Mouse (Mus musculus) spleen, adult 2 months (tissue): Measurements from ENCODE around the gene Tmem53.

ENCODE experiments used
- CTCF ChIP-seq: fragments of 200-500 bp; IDR thresholded peaks from 2 replicates; pipeline ENCODE4 v1.5.1; 2011; ENCODE audit warnings: mild to moderate bottlenecking, inconsistent platforms; ENCODE audit not compliant: insufficient read depth, insufficient read length, insufficient replicate concordance; ENCODE audit errors: extremely low read depth
- POLR2A ChIP-seq: fragments of 200-500 bp; IDR thresholded peaks from 2 replicates; pipeline ENCODE4 v1.6.1; 2011; ENCODE audit warnings: low read depth, low read length, inconsistent platforms

DNA sequence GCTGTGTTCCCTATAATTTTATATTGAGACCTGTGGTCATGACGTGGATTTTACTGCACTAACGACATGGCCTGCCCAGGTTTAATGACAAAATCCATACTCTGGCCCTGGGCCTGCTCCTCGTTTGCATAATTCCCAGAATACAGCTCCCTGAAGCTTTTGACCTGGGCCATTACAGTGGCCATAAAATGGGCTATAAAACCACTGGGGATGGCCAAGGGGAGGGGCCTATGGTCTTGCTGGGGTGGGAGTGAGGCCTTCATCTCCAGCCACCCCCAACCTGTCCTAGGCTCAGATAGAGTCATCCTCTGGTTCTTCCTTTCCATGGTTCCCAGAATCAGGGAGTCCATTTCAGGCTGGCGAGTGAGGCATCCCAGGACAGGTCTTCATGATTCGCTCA, 60.1 kb downstream of the Tmem53 start:
- TF ChIP-seq CTCF (no peak), POLR2A (no peak)
